Mouse (Mus musculus): Measurements from ENCODE around the gene St8sia2. TPM values are rescaled to one million over a fixed set of nuclear protein-coding genes. Genes with fewer than 3 reads are reported as not detected.
A peak's percentile ranks its signal among the peaks of the same experiment; 100 is the strongest.

St8sia2 gene
- polyA plus RNA-seq, 2 experiments, result 0.03 to 0.04 TPM

DNA sequence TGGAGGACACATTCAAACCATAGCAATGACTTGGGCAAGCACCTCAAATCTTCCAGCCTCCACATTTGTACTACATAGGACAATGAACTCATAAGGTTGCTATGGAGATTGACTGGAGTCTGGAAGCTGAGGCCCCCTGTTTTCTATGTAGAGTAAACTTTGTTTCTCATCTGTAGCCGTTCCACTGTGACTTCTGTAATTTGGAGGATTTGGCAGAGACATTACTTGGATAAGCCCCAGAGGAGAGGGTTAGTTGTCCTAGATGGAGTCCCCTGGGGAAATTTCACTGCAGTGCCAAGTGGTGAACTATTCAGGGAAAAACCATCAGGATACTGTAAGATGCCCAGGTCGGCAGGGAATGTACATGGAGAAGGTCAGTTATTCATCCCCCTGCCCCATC lies 34.1 kb upstream of the St8sia2 start:
- TF ChIP-seq EP300 (IDR thresholded peaks at IDR 0.05; ENCODE audit: low read depth) (no peak), CTCF (IDR thresholded peaks at IDR 0.05; ENCODE audit: low read depth) (no peak)
- H3K4me3 ChIP-seq (ENCODE audit: insufficient read depth in 1 of 2, low read depth in 2 of 2, low read length in 2 of 2), result no peak overlapping the region
- WGBS (ENCODE audit: insufficient replicate concordance), result 54% methylated on average over 2 of the region's 2 CpGs

DNA sequence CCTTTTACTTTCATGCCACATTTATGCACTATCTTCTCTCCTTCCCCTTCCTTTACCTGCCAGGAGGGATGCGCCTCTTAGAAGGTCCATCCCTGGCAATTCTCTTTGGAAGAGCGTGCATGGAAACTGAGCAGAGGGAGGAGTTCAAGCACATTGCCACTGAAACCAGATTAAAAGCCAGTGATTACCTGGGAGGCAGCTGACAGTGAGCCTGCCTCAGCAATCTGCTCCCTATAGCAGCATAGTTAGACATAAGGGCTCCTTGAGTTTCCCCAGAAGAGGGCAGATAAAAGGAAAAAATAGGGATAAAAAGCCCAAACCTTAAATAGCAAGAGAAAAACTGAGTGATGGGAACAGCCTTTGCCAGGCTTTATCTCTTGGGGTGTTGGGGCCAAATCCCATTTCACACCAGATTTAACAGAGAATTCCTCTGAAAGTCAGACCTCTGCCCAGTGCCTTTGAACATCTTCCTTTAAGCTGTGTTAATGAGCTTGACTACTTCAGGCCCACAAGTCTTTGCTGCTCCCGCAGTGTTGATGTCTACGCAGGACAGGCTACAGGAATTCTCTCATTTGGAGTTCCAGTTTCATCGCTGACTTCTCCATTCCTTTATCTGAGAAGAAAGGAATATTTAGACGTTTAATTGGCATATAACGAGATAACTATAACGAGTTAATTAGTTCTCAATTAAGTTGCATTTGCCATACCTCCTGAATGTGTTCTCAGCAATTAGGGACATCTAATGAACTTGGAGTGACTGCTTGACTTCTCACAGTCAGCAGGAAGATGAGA lies 31.9 kb upstream of the St8sia2 start:
- WGBS (ENCODE audit: insufficient replicate concordance), result 60% methylated on average over 8 of the region's 8 CpGs
- ATAC-seq (ENCODE audit: insufficient read depth) (no peak), DNase-seq (ENCODE audit: low read depth in 3 of 3, low spot score in 3 of 3) (no peak)
- H3K36me3 ChIP-seq (replicated peaks; ENCODE audit: control insufficient read depth, insufficient read depth, low read depth), result no peaks in the 10 kb centered on the region
- no peaks in the 10 kb centered on the region for H3K4me1 ChIP-seq (replicated peaks; ENCODE audit: control insufficient read depth in 2 of 2, insufficient read depth in 2 of 2, low read length in 1 of 2)
- H3K27me3 ChIP-seq (ENCODE audit: control insufficient read depth, insufficient read depth, low read length), result no peaks in the 10 kb centered on the region
- no peak overlapping the region for H3K27ac ChIP-seq
- no peak overlapping the region for H3K4me3 ChIP-seq (ENCODE audit: insufficient read depth in 1 of 2, low read depth in 2 of 2, low read length in 2 of 2)
- H3K9me3 ChIP-seq (ENCODE audit: control insufficient read depth, low read length), result no peaks in the 10 kb centered on the region
- H3K9ac ChIP-seq (replicated peaks), result no peak overlapping the region
- TF ChIP-seq CTCF (IDR thresholded peaks at IDR 0.05; ENCODE audit: low read depth) (no peak), EP300 (IDR thresholded peaks at IDR 0.05; ENCODE audit: low read depth) (no peak)
- H3K4me2 ChIP-seq (ENCODE audit: low read depth), result no peak overlapping the region

More for the DNA sequence above, 34.1 kb upstream of the St8sia2 start:
- H3K27me3 ChIP-seq (ENCODE audit: control insufficient read depth, insufficient read depth, low read length), result no peaks in the 10 kb centered on the region
- no peak overlapping the region for H3K9ac ChIP-seq (replicated peaks)
- no peaks in the 10 kb centered on the region for H3K9me3 ChIP-seq (ENCODE audit: control insufficient read depth, low read length)
- no peaks in the 10 kb centered on the region for H3K36me3 ChIP-seq (replicated peaks; ENCODE audit: control insufficient read depth, insufficient read depth, low read depth)
- DNase-seq (ENCODE audit: low read depth in 3 of 3, low spot score in 3 of 3) (no peak), ATAC-seq (ENCODE audit: insufficient read depth) (no peak)
- H3K4me2 ChIP-seq (ENCODE audit: low read depth), result no peak overlapping the region
- no peak overlapping the region for H3K27ac ChIP-seq
- no peaks in the 10 kb centered on the region for H3K4me1 ChIP-seq (replicated peaks; ENCODE audit: control insufficient read depth in 2 of 2, insufficient read depth in 2 of 2, low read length in 1 of 2)

DNA sequence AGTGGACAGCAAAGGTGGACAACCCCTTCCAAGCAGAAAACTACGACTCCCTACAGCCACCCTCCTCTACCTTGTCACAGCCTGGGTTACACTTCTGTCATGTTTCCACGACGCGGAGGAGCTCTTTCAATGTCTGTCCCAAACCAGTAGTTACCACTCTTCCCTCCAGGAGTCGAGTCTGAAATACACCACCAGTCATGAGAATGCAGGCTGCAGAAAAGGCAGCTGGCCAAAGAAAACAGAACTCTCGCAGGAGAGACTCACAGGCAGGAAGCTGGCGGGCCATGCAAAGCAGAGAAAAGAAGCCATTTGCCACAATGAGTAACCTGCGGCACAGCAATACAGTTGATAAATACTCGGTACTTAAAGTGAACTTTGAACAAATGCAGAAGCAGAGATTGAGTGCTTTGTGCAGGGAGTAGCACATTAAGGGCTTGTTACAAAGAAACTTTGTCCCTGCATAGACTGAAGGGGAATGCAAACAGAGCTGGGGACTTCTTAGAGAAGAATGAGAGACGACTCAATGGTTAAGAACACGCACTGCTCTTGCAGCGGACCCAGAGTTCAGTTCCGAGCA lies 30.2 kb upstream of the St8sia2 start:
- no peaks in the 10 kb centered on the region for H3K27me3 ChIP-seq (ENCODE audit: control insufficient read depth, insufficient read depth, low read length)
- no peak overlapping the region for H3K4me2 ChIP-seq (ENCODE audit: low read depth)
- no peak overlapping the region for H3K9ac ChIP-seq (replicated peaks)
- H3K9me3 ChIP-seq (ENCODE audit: control insufficient read depth, low read length), result no peaks in the 10 kb centered on the region
- no peaks in the 10 kb centered on the region for H3K36me3 ChIP-seq (replicated peaks; ENCODE audit: control insufficient read depth, insufficient read depth, low read depth)
- ATAC-seq (ENCODE audit: insufficient read depth), result no peak
- no peak overlapping the region for H3K27ac ChIP-seq
- no peak overlapping the region for H3K4me3 ChIP-seq (ENCODE audit: insufficient read depth in 1 of 2, low read depth in 2 of 2, low read length in 2 of 2)
- 63% methylated on average over 13 of the region's 13 CpGs for WGBS (ENCODE audit: insufficient replicate concordance)
- no peaks in the 10 kb centered on the region for H3K4me1 ChIP-seq (replicated peaks; ENCODE audit: control insufficient read depth in 2 of 2, insufficient read depth in 2 of 2, low read length in 1 of 2)
- DNase-seq (ENCODE audit: low read depth in 3 of 3, low spot score in 3 of 3), result no peak
- TF ChIP-seq EP300 (IDR thresholded peaks at IDR 0.05; ENCODE audit: low read depth) (no peak), CTCF (IDR thresholded peaks at IDR 0.05; ENCODE audit: low read depth) (no peak)

DNA sequence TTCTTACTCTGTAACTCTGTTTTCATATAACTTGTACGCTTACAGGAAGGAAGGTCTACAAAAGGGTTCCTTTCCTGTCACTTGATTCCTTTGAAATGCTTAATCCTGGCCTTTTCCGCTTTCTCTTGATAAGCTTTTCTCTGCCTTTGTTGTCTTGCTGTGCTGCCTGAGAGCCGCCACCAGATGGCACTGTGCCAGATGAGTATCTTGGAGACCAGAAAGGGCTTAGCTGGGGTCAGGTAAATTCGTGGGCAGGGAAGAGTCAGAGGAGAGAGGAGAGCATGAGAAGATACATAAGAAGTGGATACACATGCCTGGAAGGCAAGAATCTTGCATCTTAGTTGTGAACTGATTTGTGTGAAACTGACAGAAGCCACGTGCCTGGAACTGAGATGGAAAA lies 11.5 kb upstream of the St8sia2 start:
- DNase-seq (ENCODE audit: low read depth in 3 of 3, low spot score in 3 of 3) (peak in 1 of 3 experiments; percentile 7), ATAC-seq (ENCODE audit: insufficient read depth) (no peak)
- WGBS (ENCODE audit: insufficient replicate concordance), result 19% methylated on average over 5 of the region's 5 CpGs
- Histone ChIP-seq H3K27ac (no peak overlapping the region), H3K4me2 (ENCODE audit: low read depth) (no peak overlapping the region), H3K9ac (replicated peaks) (no peak overlapping the region), H3K36me3 (replicated peaks; ENCODE audit: control insufficient read depth, insufficient read depth, low read depth) (no peaks in the 10 kb centered on the region), H3K27me3 (ENCODE audit: control insufficient read depth, insufficient read depth, low read length) (no peaks in the 10 kb centered on the region), H3K9me3 (ENCODE audit: control insufficient read depth, low read length) (no peaks in the 10 kb centered on the region), H3K4me1 (replicated peaks; ENCODE audit: control insufficient read depth in 2 of 2, insufficient read depth in 2 of 2, low read length in 1 of 2) (no peaks in the 10 kb centered on the region), H3K4me3 (ENCODE audit: insufficient read depth in 1 of 2, low read depth in 2 of 2, low read length in 2 of 2) (no peak overlapping the region)
- TF ChIP-seq EP300 (IDR thresholded peaks at IDR 0.05; ENCODE audit: low read depth) (no peak), CTCF (IDR thresholded peaks at IDR 0.05; ENCODE audit: low read depth) (peak; percentile 76)

DNA sequence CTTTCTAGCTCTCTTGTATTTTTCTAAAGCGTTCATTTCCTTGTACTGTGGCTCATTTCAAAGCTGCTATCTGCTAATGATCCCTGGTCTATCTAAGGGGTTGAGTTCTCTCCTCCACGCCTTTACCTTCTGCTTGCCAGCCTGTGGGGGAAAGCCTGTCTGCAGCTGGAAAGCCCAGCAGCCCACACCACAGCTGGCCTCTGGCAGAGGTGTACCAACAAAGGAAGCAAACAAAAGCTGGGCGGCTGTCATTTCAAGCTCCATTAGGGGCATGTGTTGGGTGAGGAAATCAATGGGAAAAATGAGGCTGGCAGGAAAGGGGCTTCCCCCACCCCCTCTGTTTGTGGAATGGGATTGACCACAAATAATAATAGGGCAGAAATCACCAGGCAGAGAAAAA lies 10.7 kb upstream of the St8sia2 start:
- ATAC-seq (ENCODE audit: insufficient read depth), result no peak
- Histone ChIP-seq H3K4me3 (ENCODE audit: insufficient read depth in 1 of 2, low read depth in 2 of 2, low read length in 2 of 2) (no peak overlapping the region), H3K36me3 (replicated peaks; ENCODE audit: control insufficient read depth, insufficient read depth, low read depth) (no peaks in the 10 kb centered on the region), H3K9ac (replicated peaks) (no peak overlapping the region), H3K4me1 (replicated peaks; ENCODE audit: control insufficient read depth in 2 of 2, insufficient read depth in 2 of 2, low read length in 1 of 2) (no peaks in the 10 kb centered on the region), H3K4me2 (ENCODE audit: low read depth) (no peak overlapping the region), H3K27ac (no peak overlapping the region), H3K27me3 (ENCODE audit: control insufficient read depth, insufficient read depth, low read length) (no peaks in the 10 kb centered on the region), H3K9me3 (ENCODE audit: control insufficient read depth, low read length) (no peaks in the 10 kb centered on the region)
- DNase-seq (ENCODE audit: low read depth in 3 of 3, low spot score in 3 of 3), result no peak
- TF ChIP-seq CTCF (IDR thresholded peaks at IDR 0.05; ENCODE audit: low read depth) (no peak), EP300 (IDR thresholded peaks at IDR 0.05; ENCODE audit: low read depth) (no peak)
- 40% methylated on average over 3 of the region's 3 CpGs for whole genome bisulfite sequencing (ENCODE audit: insufficient replicate concordance)
